Mouse (Mus musculus) kidney, postnatal 14 days (tissue): ENCODE data around the gene Il17rd.

ENCODE experiments used
- DNase-seq: peaks from one replicate; pipeline ENCODE4 v3.0.0; 2022; ENCODE audit warnings: mixed read lengths

Il17rd gene

GRCm38 (mm10) chr14:27150011-27150640 lies 111.4 kb downstream of the Il17rd start:
- DNase-seq: no peak

- DNase-seq: peak; percentile 79
Measured at GRCm38 (mm10) chr14:27151432-27151831, 112.7 kb downstream of the Il17rd start.

GRCm38 (mm10) chr14:27155088-27155487 lies 116.3 kb downstream of the Il17rd start:
- DNase-seq: no peak

GRCm38 (mm10) chr14:27156032-27156431 lies 117.3 kb downstream of the Il17rd start:
- no peak for DNase-seq
